Mouse (Mus musculus) layer of hippocampus, adult 9-11 months (tissue): Measurements from ENCODE around the gene Csk.

Experiments
- DNase-seq: peaks from one replicate; pipeline ENCODE4 v3.0.0; 2022

Gene Csk

GRCm38 (mm10) chr9:57653283-57653682 lies at the start of gene Csk:
Gene Csk, minus strand, starts transcription at chr9:57653631.
- no peak for DNase-seq

DNA sequence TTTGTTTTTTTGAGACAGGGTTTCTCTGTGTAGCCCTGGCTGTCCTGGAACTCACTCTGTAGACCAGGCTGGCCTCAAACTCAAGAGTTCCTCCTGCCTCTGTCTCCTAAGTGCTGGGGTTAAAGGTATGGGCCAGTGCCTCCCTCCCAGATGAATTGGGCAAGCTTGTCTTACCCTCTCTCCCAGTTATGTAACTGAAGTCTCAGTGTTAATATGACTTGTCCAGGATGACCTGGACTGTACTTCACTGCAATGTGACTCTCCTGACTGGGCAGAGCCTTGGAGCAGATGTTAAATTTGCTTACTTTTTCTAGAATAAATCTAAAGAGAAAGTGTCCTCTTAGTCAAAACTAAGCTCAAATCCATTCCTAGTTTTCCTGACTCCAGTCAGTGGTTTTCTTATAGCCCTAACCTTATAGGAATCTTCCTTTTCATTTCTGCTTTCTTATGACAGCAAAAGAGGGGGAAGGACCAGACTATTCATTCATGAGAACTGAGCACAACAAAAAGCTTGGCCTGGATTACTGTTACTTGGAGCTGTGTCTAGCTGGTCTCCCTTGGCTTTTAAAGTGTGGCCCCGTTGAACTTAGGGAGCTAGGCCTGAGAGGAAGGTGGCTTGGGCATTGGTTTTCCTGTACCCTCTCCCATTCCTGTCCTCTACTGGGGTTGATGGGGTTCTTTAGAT lies 45.2 kb upstream of the Csk start:
- DNase-seq: no peak

DNA sequence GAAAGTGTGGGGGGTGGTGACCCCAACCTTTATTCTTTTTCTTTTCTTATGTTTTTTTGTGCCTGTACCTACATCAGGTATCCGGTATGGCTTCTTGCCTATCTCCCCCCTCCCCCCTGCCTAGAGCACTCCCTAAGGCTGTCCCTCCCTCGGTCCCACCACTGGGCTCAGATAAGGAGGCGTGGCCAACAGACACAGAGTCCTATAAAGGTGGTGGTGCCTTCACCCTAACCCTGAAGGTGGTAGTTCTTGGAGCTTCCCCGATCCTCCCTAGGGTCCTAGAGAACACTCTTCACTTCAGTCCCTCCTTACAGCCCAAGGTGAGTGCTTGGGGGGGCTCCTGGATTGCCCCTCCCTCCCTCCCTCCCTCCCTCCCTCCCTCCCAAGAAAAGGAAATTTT lies 43.9 kb upstream of the Csk start:
- DNase-seq: no peak

- DNase-seq: peak; percentile 66
Observed at GRCm38 (mm10) chr9:57696380-57697285, 43.2 kb upstream of the Csk start.

- no peak for DNase-seq
Observed at GRCm38 (mm10) chr9:57694108-57694507, 40.7 kb upstream of the Csk start.

DNA sequence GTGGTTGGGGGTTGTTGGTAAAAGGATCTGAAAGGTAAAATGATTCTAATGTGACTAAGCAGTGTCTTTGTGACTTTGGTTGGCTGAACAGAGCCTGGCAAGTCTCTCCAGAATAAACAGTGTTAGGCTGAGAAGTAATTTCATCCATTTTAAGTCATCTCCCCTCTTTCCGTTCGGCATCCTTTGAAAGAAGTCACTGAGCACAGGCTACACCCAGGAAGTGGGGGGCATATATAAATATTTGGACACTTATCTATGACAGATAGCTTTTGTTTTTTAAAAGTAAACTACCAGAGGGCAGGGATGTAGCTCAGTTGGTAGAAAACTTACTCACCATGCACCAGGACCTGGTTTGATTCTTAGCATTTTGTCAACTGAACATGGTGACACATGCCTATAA lies 35.2 kb upstream of the Csk start:
- no peak for DNase-seq

DNA sequence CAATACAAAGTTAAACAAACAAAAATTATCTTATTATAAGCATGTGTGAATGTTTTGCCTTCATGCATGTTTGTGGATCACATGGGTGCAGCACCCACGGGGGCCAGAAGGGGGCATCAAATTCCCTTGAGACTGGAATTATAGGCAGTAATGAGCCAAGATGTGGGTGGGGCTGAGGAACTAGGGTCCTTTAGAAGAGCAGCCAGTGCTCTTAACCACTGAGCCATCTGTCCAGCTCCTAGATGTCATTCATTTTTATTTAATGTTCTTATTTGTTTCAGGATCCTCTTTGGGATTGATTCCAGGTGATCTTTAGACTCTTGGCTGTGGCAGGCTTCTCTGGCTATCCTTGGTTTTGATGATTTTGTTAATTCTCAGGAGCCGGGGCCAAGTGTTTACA lies 34.7 kb upstream of the Csk start:
- DNase-seq: no peak

GRCm38 (mm10) chr9:57687751-57688150 lies 34.3 kb upstream of the Csk start, which contains the start of gene Cyp1a1:
Gene Cyp1a1, plus strand, starts transcription at chr9:57687928.
- DNase-seq: no peak

DNA sequence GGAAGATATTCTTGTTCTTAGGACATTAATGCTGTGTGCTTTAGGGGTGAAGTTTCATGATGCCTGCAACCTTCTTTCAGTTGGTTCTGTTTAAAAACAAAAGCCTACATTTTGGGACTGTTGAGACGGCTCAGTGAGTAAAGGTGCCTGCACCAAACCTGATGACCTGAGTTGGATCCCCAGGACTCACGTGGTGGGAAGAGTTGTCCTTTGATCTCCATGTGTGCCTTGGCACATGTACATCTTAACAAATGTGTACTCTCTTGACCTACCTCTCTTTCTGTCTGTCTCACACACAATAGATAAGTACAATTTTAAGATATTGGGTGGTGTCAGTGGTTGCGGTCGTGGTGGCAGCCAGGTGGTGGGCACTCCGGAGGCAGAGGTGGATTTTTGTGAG lies 32.6 kb upstream of the Csk start:
- DNase-seq: no peak

GRCm38 (mm10) chr9:57683520-57683919 lies 30.1 kb upstream of the Csk start, which contains the start of gene Cyp1a2:
Gene Cyp1a2, minus strand, starts transcription at chr9:57683703.
- DNase-seq: no peak

GRCm38 (mm10) chr9:57681411-57681810 lies 28.0 kb upstream of the Csk start:
- DNase-seq: no peak

- DNase-seq: no peak
Observed at GRCm38 (mm10) chr9:57671500-57671899, 18.1 kb upstream of the Csk start.

GRCm38 (mm10) chr9:57671037-57671436 lies 17.6 kb upstream of the Csk start:
- no peak for DNase-seq

- DNase-seq: no peak
Observed at GRCm38 (mm10) chr9:57669566-57669965, 16.1 kb upstream of the Csk start.

GRCm38 (mm10) chr9:57668277-57668676 lies 14.8 kb upstream of the Csk start:
- no peak for DNase-seq

- DNase-seq: no peak
Observed at GRCm38 (mm10) chr9:57667817-57668216, 14.4 kb upstream of the Csk start.

DNA sequence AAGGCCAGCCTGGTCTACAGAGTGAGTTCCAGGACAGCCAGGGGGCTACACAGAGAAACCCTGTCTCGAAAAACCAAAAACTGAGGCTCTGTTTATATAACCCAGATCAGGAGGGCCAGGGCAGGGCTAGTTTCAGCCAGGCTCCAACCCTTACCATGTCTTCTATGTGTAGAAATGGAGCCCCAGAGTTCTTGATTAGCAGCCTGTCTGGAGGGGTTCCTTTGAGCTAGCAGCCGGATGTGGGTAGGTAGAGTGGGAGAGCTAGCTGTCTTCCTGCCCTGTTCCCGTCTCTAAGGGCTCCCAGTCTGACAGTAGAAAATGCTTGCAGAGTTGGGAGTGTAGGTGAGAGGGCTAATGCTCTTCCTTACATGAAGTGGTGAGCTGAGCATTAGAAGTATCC lies 13.7 kb upstream of the Csk start:
- DNase-seq: no peak

GRCm38 (mm10) chr9:57666536-57666935 lies 13.1 kb upstream of the Csk start:
- no peak for DNase-seq

DNA sequence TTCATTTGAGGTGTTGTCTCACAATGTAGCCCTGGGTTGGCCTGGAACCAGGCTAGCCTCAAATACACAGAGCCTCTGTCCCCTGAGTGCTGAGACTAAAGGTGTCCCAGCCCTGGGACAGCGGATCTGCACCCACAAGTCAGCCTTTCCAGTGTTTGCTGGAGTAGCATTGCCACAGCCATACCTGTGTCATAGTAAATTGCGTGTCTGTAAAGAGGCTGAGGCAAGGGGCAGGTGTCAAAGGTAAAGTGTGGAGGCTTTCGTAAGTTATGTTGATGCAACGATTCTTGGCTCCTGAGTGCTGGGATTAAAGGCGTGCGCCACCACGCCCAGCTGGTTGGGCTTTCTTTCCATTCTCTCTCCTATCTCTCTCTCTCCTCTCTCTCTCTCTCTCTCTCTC lies 11.2 kb upstream of the Csk start:
- no peak for DNase-seq

DNA sequence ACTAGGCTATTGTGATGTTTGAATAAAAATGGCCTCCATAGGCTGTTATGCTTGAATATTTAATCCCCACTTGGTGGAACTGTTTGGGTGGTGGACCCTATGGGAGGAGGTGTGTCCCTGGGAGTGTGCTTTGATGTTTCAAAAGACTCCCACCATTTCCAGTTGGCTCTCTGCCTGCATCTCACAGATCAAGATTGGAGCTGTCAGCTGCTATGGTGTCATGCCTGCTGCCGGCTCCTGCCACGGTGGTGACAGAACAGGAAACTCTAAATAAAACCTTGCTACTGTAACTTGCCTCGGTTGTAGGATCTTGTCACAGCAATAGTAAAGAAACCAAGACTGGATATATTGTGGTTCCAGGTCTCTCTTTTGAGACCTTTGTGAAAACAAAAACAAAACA lies 8.1 kb upstream of the Csk start:
- no peak for DNase-seq

DNA sequence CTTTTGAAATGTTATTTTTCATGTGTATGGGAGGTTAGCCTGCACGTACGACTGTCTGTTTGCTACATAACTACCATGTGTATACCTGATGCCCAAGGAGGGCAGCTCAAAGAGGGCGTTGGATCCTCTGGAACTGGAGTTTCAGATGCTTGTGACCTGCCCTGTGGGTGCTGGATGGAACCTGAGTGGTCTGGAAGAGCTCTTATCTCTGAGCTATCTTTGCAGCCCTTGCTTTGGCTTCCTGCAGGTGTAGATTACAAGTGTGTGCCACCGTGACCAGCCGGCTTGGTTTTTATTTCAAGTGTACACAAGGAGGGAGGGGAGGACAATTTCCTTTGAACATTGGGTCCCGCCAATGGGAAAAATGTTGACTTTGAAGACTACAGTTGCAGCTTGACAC lies 7.1 kb upstream of the Csk start:
- DNase-seq: no peak

- DNase-seq: peak; percentile 68
Observed at GRCm38 (mm10) chr9:57659774-57660173, 6.3 kb upstream of the Csk start.

DNA sequence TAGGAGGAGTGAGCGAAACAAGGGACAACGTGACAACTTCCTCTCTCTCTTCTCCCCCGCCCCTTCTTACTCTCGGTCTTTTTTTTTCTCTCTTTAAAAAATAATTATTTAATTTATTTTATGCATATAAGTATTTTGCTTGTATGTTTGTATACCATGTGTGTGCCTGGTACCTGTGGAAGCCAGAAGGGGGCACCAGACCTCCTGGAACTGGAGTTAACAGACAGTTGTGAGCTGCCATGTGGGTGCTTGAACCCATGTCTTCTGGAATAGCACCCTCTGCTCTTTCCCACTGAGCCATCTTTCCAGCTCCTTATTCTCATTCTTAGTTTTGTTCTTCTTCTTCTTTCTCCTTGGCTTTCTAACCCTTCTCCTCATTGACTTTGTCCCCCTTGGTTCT lies 5.5 kb upstream of the Csk start:
- DNase-seq: no peak

DNA sequence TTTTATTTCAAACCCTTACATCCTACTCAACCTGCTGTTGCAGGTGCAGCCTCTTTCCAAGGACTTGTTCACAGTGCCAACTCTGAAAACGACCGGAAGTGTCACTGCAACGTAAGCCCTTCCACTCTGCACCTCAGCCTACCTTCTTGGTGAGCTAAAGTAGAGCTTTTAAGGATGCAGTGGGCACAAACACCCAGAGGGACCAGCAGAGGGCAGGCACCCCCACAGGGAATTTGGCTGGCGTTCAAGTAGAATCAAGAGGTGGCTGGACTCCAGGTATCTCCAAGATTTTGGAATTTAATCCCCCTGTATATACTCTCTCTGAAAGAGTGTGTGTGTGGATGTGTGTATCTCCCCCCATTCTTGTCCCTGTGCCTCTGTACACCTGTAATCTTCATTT lies 4.4 kb upstream of the Csk start:
- DNase-seq: no peak
